Mouse (Mus musculus) heart, postnatal 14 days (tissue): ENCODE results near the gene B230118H07Rik. TPM values are rescaled to one million over a fixed set of nuclear protein-coding genes. Genes with fewer than 3 reads are reported as not detected.
A peak's percentile ranks its signal among the peaks of the same experiment; 100 is the strongest.
"Not testable (repeated sequence)": the region's sequence is repeated elsewhere in the genome, so short reads cannot be mapped to it uniquely, and the experiment has no call there.

Experiments used
- DNase-seq, 2 experiments: peaks; one replicate each; pipeline ENCODE4 v3.0.0; 2021 to 2022
- intact Hi-C: fragments of 180-260 bp; cut with DNase I; formaldehyde crosslinking; loops from one replicate; pipeline ENCODE4 v1.15.1; 2025
- total RNA-seq, 2 experiments: library from RNA; stranded (reverse); gene quantifications; 2 replicates each; pipeline ENCODE4 v1.2.3; 2021

The B230118H07Rik gene
- total RNA-seq, 2 experiments from 2014 or later = 69.2 to 69.8 TPM

DNA sequence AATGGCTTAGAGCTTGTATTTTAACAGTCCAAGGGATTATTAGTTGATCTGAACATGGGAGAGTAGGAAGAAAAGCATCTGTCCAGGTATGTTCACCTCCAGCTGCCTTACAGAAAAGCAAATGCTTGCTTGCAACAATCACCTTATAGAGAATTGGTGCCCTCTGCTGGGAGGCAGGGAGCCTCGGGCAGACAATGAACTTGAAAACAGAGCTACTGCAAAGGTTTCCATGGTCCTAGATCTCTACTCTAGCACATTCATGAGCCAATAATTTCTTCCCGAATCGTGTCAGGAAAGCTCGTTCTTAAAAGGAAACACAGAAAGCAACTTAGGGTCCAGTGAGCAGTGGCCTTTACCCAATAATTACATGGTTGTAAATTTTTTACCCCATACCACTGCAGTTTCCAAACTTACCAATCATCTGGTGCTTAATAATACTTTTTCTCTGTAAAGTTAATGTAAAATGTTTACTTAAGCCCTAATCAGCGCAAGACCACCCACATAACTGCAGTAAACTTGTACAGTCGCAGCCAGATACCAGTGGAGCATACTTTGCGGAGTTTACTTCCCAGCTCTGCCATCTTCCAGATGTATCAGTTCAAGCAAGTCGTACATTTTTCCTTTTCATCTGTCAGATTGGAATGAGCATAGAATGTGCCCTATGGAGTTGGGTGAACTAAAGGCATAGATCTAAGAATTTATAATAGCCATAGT lies 105.5 kb downstream of the B230118H07Rik start:
- intact Hi-C loops = no loop called here
- DNase-seq = no peak

DNA sequence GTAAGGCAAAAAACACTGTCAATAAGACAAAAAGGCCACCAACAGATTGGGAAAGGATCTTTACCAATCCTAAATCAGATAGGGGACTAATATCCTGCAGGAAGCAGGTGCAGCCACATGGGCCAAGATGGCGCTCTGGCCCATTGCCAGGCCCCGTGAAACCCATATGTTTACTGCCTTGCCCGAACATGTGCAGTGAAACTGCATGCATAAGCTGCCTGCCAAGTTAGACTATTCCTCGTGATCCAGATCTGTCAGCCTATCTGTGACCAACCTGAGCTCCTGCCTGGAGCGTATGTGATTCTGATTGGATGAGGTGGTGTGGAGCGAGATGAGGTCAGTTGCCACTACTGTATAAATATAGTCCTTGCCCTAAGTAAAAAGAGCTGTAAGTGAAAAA lies 112.4 kb downstream of the B230118H07Rik start:
- DNase-seq, intact Hi-C loops: not testable (repeated sequence)

DNA sequence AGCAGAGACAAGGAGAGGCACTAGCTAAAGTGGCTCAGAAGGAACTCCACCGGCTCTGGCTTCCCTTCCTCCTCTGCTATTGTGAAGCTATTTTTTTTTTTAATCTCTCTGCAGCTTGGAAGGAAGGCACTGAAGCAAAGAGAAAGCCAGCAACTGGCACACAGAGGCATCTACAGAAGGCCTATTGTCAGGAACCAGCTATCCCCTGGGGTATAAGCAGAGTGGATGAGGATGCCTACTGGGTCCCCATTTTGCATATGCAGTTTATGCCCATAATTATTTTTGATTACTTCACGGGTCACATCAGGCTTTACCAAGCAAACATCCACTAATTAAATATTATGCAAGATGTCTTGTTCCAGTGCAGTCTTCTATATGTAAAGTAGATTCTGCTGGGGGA lies 115.6 kb downstream of the B230118H07Rik start:
- intact Hi-C loops = no loop called here
- no peak for DNase-seq

DNA sequence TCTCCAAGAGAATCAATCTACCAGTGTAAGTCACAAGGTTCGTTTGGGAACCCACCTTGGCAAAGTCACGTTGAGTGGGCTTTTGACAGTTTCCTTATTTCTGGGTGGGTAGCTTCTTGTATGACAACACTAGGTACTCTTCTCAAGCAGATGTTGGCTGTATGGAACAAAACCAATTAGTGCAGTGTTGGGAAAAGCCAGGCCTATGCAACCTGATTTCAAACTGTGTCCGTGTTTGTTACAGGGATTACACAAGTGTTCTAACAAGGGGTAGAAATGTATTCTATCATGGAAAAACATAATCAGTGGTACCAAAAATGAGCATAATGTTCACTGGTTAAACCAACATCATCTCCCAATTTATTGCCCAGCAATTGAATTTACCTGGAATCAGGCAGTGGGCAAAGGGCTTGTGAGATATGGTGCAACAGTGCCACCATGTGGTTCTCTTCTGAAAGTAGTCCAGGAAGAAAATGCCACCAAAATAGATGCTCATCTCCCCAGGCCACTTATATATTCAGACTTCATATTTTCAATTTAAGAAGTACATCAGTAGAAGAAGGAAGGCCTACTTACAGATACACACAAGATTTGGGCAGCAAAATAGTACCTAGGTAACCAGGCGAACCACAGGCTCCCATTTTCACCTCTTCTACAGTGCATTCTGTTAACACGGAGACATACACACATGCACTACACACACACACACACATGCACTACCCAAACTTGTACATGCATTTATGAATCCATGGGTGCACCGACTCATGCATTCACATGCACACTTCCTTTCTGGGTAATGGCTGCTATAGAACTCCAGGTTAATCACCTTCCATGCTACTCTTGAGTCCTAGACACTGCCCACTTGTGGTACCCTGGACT lies 123.6 kb downstream of the B230118H07Rik start:
- intact Hi-C loops = loop anchor here (2.0 kb wide), 1 partner anchor 127 kb away; no protein-coding TSS in a partner anchor
- peak; percentile 5 to 31 for DNase-seq

DNA sequence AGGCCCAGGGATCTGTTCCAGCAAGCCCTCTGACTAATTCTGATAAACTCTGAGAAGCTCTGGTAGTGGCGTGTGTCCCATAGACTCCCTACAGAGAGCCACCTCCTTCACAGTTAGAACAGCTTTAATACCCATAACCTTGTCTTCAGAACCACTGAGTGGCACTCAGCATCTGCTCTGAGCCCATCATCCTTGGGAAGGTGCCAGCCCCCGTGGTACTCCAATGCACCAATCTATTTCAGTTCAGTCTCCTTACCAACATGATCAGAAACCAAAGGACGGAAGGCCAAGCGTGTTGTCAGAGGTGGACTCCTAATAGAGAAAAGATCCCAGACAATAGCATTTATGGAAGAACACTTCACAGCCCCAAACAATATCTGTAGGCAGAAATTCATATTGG lies 124.2 kb downstream of the B230118H07Rik start:
- DNase-seq = no peak
- intact Hi-C loops = no loop called here

DNA sequence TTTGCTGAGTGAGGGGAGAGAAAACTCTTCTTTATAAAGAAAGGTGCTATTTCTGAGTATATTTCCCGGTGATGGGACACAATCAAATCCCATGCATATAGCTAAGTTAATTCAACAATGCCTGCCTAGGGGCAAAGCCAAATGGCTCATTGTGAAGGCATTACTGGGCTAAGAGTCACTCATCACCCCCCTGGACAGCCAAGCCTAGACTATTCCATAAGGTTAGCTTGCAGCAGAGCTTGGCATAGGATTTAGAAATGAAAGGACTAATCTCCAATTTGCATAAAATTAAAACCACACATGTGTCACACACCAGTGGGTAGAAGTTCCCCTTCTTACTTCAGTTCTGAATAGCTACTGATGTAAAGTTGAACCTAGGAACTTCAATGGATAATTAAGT lies 128.8 kb downstream of the B230118H07Rik start:
- intact Hi-C loops = no loop called here
- DNase-seq = no peak

DNA sequence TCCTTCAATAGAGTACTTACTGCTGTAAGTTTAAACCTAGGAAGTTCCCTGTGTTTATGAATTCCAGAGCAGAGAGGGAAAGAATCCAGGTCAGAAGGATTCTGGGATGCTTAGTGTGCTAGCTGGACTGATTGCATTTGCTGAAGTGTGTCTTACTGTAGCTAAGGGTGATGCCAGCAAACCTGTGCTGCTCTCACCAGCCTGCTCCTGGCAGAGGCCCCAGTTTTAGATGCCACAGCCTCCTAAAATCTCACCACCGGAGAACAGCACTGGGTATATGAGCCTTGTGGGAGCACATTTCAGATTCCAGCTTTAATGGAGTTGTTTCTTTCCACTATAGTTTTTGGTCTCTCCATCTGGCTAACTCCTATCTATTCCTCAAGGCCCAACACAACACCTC lies 129.4 kb downstream of the B230118H07Rik start:
- intact Hi-C loops = no loop called here
- DNase-seq = no peak

Other genes starting within 250 kb of the B230118H07Rik start
- gene Rag2, start 24.8 kb downstream of the B230118H07Rik start, total RNA-seq = 1 to 10 TPM in 1 of 2 experiments, under 1 TPM in 1; 0.14 to 2.4 TPM
- 10 to 100 TPM in 1 of 2 experiments, 1 to 10 TPM in 1; 1.1 to 29.2 TPM for gene Rag1, start within 50 bp of the B230118H07Rik start, total RNA-seq
- 10 to 100 TPM; 10.7 to 11.5 TPM for gene Traf6, start 28.9 kb upstream of the B230118H07Rik start, total RNA-seq
- 1 to 10 TPM; 2.9 to 3.8 TPM for gene Prr5l, start 233.5 kb upstream of the B230118H07Rik start, total RNA-seq
- gene Commd9, start 236.7 kb upstream of the B230118H07Rik start, total RNA-seq = 10 to 100 TPM; 24.0 to 26.6 TPM